Mouse (Mus musculus): ENCODE measurements around the gene Ap3b1. TPM values are rescaled to one million over a fixed set of nuclear protein-coding genes. Genes with fewer than 3 reads are reported as not detected.
A peak's percentile ranks its signal among the peaks of the same experiment; 100 is the strongest.

Ap3b1 gene
- polyA plus RNA-seq, 1 experiment from 2014 or later: 34.7 TPM

- whole genome bisulfite sequencing: 5% methylated on average over 14 of the region's 14 CpGs
- DNase-seq (ENCODE audit: low spot score): no peak
- H3K4me1 ChIP-seq: peaks cover 24% of the 10 kb centered on the region
- peaks cover 89% of the 10 kb centered on the region for H3K27me3 ChIP-seq (ENCODE audit: low read depth, poor library complexity, severe bottlenecking)
- no peaks in the 10 kb centered on the region for H3K36me3 ChIP-seq
- H3K27ac ChIP-seq: no peak overlapping the region
- H3K4me3 ChIP-seq: peak overlapping the region; percentile 51
- no peaks in the 10 kb centered on the region for H3K9me3 ChIP-seq (replicated peaks)
Measured at GRCm38 (mm10) chr13:94595289-94595688, 236.5 kb downstream of the Ap3b1 start.

DNA sequence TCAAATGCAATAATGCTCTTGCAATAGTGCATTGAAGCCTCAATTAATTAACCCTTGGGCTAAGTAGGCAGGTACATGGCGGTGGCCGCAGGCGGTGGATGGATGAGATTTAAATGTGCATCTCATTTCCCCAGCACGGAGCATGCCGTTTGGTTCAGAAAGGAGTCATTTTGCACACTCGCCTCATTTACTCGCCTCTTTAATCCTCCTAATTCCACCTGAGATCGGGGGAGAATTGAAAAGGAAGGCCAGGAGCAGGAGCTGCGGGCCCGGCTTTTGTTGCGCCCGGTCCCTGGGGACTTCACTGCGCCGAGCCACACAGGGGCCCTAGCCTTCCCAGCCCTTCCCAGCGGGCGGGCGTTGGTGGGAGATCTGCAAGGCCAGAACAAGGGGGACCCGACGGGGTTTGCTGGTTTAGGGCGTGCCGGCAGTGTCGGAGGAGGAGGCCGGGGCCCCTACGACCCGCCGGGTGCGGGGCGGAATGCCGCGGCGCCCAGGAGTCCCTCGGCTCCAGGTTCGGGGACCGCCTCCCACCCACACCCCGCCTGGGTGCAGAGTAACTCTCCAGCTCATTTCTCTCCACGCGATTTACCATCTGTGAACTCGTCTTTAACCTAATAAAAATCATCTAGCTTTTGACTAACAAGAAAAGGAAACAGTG lies 237.1 kb downstream of the Ap3b1 start:
- Histone ChIP-seq H3K9me3 (replicated peaks) (no peaks in the 10 kb centered on the region), H3K27me3 (ENCODE audit: low read depth, poor library complexity, severe bottlenecking) (peaks cover 93% of the 10 kb centered on the region), H3K36me3 (no peaks in the 10 kb centered on the region), H3K4me1 (peaks cover 24% of the 10 kb centered on the region), H3K4me3 (peak overlapping the region; percentile 51), H3K27ac (peak overlapping the region; percentile 76)
- DNase-seq (ENCODE audit: low spot score): peak; percentile 60
- under 1% methylated on average over 38 of the region's 38 CpGs for WGBS

- no peaks in the 10 kb centered on the region for H3K36me3 ChIP-seq
- no peak overlapping the region for H3K27ac ChIP-seq
- peak; percentile 46 for DNase-seq (ENCODE audit: low spot score)
- WGBS: 9% methylated on average over 20 of the region's 20 CpGs
- no peaks in the 10 kb centered on the region for H3K9me3 ChIP-seq (replicated peaks)
- H3K27me3 ChIP-seq (ENCODE audit: low read depth, poor library complexity, severe bottlenecking): peaks cover 96% of the 10 kb centered on the region
- H3K4me3 ChIP-seq: peak overlapping the region; percentile 51
- H3K4me1 ChIP-seq: peaks cover 24% of the 10 kb centered on the region
Measured at GRCm38 (mm10) chr13:94596386-94597033, 237.8 kb downstream of the Ap3b1 start.

- peaks cover 96% of the 10 kb centered on the region for H3K27me3 ChIP-seq (ENCODE audit: low read depth, poor library complexity, severe bottlenecking)
- WGBS: 36% methylated on average over 8 of the region's 8 CpGs
- H3K9me3 ChIP-seq (replicated peaks): no peaks in the 10 kb centered on the region
- H3K36me3 ChIP-seq: no peaks in the 10 kb centered on the region
- H3K4me1 ChIP-seq: peaks cover 24% of the 10 kb centered on the region
- DNase-seq (ENCODE audit: low spot score): no peak
- no peak overlapping the region for H3K27ac ChIP-seq
- no peak overlapping the region for H3K4me3 ChIP-seq
Measured at GRCm38 (mm10) chr13:94599718-94600117, 241.0 kb downstream of the Ap3b1 start.

- no peak for DNase-seq (ENCODE audit: low spot score)
- peaks cover 37% of the 10 kb centered on the region for H3K4me1 ChIP-seq
- WGBS: 80% methylated on average over 9 of the region's 9 CpGs
- H3K4me3 ChIP-seq: no peak overlapping the region
- H3K9me3 ChIP-seq (replicated peaks): no peaks in the 10 kb centered on the region
- H3K27ac ChIP-seq: peak overlapping the region; percentile 84
- H3K36me3 ChIP-seq: no peaks in the 10 kb centered on the region
- peaks cover 75% of the 10 kb centered on the region for H3K27me3 ChIP-seq (ENCODE audit: low read depth, poor library complexity, severe bottlenecking)
Measured at GRCm38 (mm10) chr13:94607035-94607860, 248.5 kb downstream of the Ap3b1 start.

DNA sequence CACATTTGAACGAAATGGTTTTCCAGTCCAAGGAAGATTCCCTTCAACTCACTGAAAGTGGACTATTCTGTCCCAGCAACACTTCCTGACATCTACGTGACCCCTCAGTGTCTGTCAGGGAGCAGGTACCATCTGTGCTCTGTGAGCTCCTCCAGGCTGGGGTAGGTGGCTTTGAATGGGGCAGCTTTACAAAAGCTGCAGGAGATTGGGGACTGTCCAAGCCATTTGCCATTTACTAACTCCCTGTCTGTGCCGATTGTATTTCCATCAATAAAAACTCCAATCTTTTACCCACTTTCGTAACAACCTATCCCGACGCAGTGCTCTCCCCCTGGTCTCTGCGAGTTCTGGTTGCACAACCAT lies 249.1 kb downstream of the Ap3b1 start:
- peaks cover 75% of the 10 kb centered on the region for H3K27me3 ChIP-seq (ENCODE audit: low read depth, poor library complexity, severe bottlenecking)
- H3K36me3 ChIP-seq: no peaks in the 10 kb centered on the region
- peak overlapping the region; percentile 84 for H3K27ac ChIP-seq
- H3K4me3 ChIP-seq: no peak overlapping the region
- whole genome bisulfite sequencing: 20% methylated on average over 7 of the region's 7 CpGs
- H3K9me3 ChIP-seq (replicated peaks): no peaks in the 10 kb centered on the region
- H3K4me1 ChIP-seq: peaks cover 37% of the 10 kb centered on the region
- DNase-seq (ENCODE audit: low spot score): peak; percentile 36

GRCm38 (mm10) chr13:94608420-94608831 lies 249.7 kb downstream of the Ap3b1 start:
- Histone ChIP-seq H3K4me3 (0 out of 2 replicates have a peak overlapping the region, but pooled peaks have one; percentile 9), H3K27me3 (ENCODE audit: low read depth, poor library complexity, severe bottlenecking) (peaks cover 75% of the 10 kb centered on the region), H3K36me3 (no peaks in the 10 kb centered on the region), H3K4me1 (peaks cover 37% of the 10 kb centered on the region), H3K27ac (peak overlapping the region; percentile 84), H3K9me3 (replicated peaks) (no peaks in the 10 kb centered on the region)
- DNase-seq (ENCODE audit: low spot score): peak; percentile 85
- WGBS: 1% methylated on average over 11 of the region's 11 CpGs

- no peaks in the 10 kb centered on the region for H3K9me3 ChIP-seq (replicated peaks)
- H3K4me1 ChIP-seq: peaks cover 37% of the 10 kb centered on the region
- H3K36me3 ChIP-seq: no peaks in the 10 kb centered on the region
- H3K27me3 ChIP-seq (ENCODE audit: low read depth, poor library complexity, severe bottlenecking): peaks cover 75% of the 10 kb centered on the region
- H3K27ac ChIP-seq: peak overlapping the region; percentile 84
- 39% methylated on average over 10 of the region's 10 CpGs for WGBS
- 0 out of 2 replicates have a peak overlapping the region, but pooled peaks have one; percentile 9 for H3K4me3 ChIP-seq
- no peak for DNase-seq (ENCODE audit: low spot score)
Measured at GRCm38 (mm10) chr13:94608947-94609346, 250.2 kb downstream of the Ap3b1 start.

Small RNA genes within 50 kb of the gene (microRNA-seq; reads per million reads assigned to microRNA genes)
- gene Gm25109: not detected

Other genes with a start within 250 kb of the Ap3b1 start
- 24.4 and 33.3 TPM in 2 replicates for gene Scamp1, start 73.1 kb upstream of the Ap3b1 start, polyA plus RNA-seq (2016; fragmentation: Nextera tagmentation; extraction: Ambion mirVana)

All from limb, embryonic 10.5 days (tissue).